Mouse (Mus musculus) layer of hippocampus, postnatal 36 days (tissue): Measurements from ENCODE around the gene Add1. TPM values are rescaled to one million over a fixed set of nuclear protein-coding genes. Genes with fewer than 3 reads are reported as not detected.

Source experiments
- DNase-seq, 2 experiments: peaks; one replicate each; pipeline ENCODE4 v3.0.0; 2022
- total RNA-seq, 2 experiments: library from RNA; stranded (reverse); gene quantifications; 2 replicates each; pipeline ENCODE4 v1.2.3; 2021

Add1 gene
- total RNA-seq: 100 to 1,000 TPM; 441 to 450 TPM

DNA sequence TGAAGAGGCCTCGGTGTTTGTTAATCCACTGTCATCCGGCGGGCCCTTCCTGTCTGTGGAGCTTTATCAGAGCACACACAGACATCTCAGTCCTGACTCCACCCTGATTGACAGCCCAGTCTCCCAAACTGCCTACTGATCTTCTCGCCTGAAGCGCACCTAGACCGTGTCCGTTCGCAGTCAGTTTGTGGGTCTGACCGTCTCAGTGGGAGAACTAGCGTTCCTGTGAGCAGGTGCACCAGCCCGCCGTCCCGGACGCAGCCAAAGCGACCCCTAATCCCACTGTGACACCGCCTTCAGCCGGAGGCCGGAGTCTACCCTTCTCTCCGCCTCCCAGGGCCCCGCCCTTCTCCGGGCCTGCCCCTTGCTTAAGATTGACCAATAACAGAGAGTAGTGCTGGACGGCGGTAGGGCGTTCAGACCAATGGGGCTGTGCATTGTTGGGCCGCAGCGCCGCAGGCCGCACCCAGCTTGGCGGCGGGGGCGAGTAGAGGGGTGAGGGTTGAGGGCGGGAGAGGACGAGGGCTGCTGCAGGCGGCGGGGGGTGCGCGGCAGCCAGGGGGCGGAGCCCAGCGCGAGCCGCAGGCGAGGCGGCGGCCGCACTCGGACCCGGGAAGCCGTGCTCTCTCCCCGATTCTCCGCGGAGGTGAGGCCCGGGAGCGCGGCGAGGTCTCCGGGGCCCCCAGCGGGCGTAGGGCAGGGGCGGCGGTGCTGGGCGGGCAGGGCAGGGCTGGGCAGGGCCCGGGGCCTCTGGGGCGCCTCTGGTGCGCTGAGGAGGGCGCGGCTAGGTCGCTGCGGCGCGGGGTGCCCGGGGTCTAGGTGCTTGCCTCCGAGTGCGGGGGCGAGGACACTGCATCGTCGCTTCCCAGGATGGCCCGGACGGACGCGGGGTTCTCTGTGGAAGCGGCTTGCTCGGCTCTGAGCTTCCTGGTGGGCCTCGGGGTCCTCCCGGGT, at the start of gene Add1:
Gene Add1, plus strand, starts transcription at position 397 of the 954 bp plus-strand sequence.
- peak; percentile 98 to 99 for DNase-seq

DNA sequence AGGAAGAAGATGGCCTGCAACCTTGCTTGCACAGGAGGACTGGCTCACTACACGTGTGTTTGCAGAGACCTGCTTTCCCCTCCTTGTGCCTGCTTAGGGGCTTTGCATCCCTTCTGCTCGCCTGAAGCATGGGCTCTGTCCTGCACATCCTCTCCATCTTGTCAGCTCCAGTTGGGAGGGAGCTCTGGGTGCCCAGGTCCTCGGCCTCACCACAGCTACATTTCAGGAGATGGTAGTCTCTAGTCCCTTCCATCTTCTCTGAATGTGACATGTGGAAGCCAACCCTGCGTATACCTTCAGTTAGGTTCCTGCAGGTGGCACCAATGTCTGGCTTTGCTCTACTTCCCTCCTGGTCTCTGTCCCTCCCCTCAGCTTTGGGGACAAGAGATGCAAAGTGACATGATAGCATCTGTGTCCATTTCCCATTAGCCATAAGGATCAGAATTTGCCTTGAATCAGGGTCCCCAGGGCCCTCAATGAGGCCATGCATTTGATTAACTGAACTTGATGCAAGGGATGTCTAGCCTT, 49.4 kb upstream of the Add1 start:
- no peak for DNase-seq

DNA sequence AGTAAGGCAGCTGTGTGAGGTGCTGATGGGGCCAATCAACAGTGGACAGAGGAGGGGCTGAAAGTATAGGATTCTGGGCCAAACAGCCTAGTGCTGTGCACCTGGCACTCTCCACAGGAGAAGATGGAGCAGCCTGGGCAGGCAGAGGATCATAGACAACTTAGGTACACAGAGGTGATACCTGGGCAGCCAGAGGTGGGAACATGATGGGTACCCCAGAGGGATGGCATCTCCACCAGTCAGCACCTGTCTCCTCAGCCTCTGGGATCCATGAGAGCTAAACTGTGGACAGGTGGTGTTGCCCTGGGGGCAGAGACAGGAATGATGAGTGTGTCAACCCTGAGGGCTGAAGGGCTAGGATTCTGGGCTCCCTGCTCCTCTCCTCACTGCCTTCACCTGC, 49.0 kb upstream of the Add1 start:
- no peak for DNase-seq

DNA sequence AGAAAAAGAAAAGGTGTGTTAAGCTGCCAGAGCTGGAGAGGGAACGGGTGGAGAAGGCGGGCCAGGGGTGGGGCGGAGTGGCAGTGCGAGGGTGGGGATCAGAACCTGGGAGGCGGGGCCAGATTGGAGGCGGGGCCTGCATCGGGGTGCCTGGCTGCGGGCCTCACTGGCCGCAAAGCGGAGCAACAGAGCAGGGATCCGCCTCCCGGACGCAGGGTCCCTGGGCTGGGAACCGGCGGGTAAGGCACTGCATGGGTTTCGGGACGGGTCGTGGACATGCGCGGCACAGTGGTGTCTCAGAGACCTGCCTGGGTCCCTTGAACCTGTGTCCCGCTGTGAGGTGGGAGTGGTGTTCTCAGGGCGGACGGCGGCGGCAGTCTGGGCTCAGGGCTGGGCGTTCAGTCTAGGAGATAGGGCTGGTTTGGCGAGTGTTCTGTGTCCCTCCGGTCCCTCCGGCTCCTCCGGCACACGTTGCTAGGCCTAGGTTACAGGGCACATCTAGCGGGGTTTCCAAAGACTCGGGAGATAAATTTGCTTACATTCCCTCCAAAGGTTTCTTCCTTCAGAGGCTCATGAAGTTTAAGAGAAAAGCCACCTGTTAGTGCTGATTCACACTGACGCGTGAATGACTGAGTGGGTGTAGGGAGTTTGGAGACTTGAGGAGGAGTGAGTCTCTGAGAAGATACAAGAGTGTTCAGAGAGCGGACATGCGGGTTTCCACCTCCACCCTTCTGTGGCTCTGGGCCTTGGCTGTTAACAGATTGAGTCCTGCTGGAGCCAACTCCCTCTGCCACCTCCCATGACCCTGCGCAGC, 47.6 kb upstream of the Add1 start, which contains the start of gene Sh3bp2:
Gene Sh3bp2, plus strand, starts transcription at position 176 of the 814 bp plus-strand sequence.
- DNase-seq: peak; percentile 85 to 86

DNA sequence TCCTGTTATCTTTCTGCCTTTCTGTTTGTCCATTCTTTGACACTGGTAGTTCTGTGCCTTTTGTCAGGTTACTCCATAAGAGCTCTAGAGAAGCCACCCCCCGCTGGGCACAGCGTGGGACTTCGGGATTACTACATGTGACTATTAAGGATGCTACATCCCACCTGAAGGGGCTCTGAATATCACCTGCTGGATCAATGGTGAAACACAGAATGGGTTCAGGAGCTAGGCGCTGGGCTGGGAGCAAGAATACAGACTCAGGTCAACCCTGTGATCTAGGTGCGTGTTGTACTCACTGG, 47.0 kb upstream of the Add1 start:
- no peak for DNase-seq

DNA sequence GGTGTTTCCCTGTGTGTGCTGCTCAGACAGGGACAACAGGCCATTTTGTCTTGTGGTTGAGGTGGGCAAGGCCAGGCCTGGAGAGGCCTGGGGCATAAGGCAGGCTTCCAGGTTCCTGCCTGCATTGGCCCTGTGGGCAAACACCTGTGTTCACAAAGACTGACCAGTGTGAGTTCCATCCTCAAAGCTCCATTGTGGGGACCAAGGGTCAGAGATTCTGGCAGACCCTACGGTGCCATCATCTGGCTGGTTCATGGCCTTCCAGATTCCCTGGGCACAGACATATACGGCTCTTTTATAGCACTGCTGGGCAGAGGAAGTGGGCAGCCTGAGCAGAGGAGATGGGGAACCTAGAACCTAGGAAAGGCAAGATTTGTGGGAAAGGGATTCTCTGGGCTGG, 46.1 kb upstream of the Add1 start:
- no peak for DNase-seq

DNA sequence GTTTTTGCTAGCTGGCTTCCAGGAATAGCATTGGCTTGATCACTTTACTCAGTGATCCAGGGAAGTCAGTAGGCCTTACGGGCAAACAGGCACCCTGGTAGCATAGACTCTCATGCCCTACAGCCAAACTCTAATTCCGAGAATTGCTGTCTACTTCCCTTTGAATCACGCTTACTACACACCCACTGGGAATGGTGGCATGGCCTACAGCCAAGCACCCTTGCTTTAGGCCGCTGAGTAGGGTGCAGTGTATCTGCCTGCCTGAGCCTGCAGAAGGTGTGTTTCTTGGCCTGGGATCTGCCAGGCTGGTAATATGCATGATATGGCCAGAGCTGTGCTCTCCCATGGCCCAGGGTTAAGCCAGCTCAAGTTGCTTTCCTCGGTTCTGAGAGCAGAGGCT, 44.7 kb upstream of the Add1 start:
- DNase-seq: no peak

DNA sequence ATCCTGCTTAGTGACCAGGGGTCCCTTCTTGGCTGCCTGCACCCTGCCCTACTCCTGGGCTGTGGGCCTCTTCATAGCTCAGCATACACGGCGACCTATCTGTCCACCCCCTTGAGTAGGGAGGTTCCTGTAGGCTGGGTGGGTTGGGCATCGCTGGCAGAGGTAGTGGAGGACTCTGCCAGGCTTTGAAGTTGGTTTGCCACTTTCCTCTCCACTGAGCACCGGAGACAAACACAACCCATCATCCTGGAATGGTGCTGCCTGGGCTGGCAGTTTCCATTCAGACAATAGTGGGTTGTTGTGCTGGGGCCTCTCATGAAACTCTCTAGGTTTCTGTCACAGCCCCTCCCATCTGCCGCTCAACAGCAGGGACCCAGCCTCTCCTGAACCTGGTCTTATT, 43.3 kb upstream of the Add1 start:
- DNase-seq: no peak

DNA sequence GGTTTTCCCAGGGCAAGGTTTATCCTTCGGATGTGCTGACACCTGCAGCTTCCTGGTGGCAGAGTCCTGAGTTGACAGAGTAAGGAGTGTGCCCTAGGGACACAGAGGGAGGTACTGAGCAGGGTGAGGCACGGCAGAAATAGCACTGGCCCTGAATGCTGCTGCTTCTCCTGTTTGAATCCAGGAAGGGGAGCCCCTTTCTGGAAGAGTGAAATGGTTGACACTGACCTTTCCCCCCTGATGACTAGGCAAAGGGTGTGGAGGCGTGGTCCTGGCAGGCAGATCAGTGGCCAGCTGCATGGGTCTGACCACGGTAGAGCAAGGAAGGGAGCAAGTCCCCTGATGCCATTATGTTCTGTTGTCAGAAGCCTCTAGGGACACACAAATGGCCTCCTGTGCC, 42.8 kb upstream of the Add1 start:
- DNase-seq: no peak

DNA sequence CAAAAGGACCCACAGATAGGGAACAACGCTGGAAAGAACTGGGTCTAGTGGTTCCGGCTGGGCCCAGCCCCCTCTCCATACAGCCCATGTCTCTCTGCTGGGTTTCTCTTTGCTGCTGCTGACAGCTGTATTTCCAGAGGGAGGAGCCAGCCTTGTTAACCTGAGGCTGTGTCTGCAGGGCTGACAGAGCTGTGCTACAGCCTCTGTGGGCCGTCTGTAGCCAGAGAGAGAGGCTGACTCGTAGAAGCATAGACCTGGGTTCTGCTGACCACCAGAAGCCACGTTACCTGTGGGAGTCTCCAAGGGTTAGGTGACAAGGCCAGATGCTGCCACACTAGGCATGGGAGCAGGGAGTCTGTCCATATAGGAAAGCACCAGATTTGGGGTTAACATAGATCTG, 40.4 kb upstream of the Add1 start:
- DNase-seq: no peak

DNA sequence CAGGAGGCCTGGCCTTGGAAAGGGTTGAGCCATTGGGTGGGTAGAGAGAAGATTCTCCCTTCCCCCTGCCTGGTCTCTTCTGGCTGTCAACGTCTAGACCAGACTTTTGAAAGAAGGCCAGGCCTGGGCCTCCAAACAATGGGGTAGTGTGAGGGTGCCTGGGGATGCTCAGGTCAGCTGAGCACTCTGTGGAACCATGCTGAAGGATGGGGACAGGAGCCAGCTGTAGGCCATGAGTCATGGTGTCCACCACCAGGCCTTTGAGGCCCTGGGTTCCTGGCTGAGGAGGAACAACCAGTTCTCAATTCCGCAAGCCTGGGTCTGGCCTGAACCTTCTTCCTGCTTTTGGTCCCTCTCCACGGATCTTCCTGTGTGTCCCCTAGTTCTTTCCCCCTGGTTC, 39.6 kb upstream of the Add1 start:
- peak in 1 of 2 experiments; percentile 44 for DNase-seq

DNA sequence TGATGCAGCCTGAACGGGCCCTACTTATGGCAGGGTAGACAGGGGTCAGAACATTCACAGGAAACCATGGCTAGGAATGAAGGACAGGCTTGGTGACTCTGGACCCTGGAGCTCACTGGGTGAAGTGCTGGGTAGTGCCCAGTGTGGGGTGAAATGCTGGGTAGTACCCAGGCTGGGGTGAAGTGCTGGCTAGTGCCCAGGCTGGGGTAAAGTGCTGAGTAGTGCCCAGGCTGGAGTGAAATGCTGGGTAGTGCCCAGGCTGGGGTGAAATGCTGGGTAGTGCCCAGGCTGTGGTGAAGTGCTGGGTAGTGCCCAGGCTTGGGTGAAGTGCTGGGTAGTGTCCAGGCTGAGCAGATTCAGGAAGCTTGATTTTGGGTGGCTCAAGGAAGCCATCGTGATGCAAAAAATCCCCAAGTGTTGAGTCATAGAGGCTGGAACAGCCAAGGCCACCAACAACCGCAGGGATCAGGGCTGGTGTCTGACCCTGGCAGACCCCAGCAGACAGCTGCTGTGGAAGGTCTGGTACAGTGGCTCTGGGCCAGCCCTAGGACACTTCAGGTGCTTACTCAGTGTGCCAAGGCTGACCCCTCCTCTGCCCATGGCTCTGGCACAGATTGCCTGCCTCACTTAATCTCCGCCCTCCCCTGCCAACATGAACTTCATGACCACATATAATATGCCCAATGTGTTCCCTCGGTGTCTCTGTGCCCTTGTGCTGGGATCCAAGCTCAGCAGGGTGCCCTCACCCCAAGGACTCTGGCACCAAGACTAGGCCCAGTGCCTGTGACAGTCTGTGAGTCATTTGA, 38.5 kb upstream of the Add1 start:
- DNase-seq: no peak

DNA sequence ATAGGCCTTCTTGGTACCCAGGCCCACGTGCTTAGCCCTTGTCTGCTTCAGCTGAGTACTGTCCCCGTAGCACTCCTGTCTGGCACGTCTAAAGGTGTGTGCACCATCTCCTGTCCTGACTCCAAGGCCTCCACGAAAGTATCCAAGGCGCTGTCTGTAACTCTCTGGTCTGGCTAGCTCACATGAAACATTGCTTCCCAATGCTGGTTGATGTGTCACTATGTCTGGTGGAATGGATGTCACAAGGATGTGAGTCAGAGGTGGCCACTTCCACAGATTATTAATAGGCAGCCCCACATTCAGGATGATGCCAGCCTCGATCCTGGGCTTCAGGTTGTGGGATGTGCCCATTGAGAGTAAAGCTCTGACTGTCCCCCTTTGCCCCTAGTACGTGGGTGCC, 37.6 kb upstream of the Add1 start:
- no peak for DNase-seq

DNA sequence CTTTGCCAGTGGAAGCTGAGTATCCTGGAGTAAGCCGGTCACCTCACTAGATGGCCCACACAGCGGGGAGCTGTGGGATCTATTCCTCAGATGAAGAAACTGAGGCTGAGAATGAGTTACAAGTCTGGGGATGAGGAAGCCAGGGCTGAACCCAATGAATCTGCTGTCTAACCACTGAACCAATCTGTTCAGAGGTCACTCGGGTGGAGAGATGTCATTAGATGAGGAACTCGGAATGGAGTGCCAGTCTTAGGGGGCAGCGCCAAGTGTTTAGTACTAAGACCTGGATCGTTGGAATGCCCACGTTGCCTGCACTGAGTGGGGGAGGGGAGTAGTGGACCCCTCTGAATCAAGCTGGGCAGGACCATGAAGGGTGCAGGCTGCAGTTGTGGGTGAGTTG, 35.4 kb upstream of the Add1 start:
- no peak for DNase-seq

DNA sequence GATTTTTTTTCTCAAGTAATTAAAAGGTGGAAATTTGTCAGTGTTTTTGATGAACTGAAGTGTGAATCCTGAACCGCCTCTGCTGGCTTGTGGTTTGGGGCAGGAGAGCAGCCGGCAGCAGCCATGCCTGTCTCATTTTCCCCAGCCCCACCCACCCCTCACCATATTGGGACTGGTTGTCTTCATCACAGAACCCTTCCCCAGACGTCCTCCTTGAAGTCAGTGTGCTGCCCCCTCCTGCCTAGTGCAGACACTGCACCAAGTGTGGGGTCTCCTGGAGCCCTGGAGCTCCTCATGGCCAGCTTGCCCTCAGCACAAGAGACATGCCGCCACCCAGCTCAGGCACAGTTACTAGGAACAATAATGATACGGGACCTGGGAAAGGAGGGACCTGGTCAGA, 34.9 kb upstream of the Add1 start:
- DNase-seq: no peak

DNA sequence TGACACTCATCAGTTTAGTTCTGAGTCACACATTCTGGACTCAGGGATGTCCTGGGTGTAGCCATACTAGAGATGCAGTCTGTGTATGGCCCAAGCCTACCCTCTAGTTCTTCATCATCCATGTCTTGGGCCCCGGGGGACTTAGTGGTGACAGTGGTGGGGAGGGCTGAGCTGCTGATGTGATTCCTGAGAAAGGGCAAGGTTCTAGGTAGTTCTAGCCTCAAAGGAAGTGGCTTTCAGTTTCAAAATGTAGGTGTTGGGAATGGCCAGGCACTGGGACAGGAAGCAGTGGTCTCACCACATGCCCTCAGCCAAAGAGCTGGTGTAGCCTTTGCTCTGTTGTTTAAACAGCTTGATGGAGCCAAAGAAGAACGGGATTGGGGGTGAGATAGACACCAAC, 34.3 kb upstream of the Add1 start:
- DNase-seq: no peak

DNA sequence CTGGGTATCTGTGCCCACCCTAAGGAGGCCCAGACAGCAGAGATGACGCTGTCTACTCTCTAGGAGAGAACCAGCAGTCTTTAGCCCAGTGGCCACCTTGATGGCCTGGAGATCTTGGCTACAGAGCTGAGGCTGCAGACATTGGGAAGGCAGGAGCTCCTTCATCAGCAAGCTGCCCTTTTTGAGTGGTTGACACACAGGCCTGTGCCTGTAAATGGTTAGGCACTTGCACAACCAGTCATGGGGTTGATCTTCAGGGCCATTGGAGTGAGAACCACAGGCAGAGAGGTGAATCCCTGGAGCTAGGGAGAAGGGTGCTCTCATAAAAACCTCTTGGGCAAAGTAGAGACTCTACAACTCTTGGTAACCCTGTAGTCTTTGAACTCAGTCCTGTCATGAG, 31.3 kb upstream of the Add1 start:
- DNase-seq: no peak

DNA sequence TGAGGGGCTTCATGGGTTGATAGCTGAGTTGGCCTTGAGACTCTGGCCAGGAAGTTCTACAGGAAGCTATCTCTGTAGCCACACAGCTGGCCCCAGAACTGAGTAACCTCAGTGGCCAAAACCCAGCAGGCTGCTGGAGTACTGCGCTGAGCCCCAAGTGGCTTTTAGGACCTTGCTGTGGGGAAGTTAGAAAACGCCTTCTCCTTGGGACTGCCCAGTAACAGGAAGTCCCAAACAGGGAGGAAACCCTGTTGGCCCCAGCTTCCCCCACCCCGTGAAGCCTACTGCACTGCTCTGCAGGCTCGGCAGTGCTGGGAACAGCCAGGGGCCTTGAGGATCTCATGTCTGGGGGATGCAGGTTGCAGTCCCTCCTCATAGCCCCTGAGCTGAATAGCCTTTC, 30.4 kb upstream of the Add1 start:
- DNase-seq: no peak

DNA sequence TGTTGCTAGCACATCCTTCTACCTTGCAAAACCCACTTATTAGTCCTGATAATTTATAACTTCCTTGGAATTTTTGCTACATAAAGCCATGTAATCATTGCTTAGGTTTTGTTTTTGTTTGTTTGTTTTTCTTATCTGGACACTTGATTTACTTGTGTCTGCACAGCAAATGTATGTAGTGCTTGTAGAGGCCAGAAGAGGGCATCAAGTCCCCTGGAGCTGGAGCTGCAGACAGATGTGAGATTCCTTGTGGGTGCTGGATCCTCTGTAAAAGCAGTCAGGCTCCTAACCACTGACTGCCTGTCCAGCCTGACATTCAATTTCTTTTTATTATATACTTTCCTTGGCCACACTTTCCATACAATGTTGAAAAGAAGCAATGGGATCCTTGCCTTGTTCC, 26.1 kb upstream of the Add1 start:
- no peak for DNase-seq

DNA sequence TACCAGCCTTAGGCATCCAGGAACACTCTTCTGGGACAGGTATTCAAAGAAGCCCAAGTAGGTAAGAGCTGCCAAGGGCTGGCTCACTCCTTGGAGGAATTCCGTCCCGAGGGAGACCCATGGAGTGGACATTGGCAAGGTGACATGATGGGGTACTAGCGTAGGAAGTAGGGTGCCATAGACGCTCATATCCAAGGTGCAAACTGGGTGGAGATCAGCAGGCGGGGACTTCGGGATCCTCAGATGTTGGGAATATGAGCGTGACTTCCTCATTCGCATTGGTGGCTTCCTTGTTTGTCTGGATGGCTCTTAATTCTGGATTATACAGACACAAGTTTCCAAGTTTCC, 24.4 kb upstream of the Add1 start:
- DNase-seq: no peak

DNA sequence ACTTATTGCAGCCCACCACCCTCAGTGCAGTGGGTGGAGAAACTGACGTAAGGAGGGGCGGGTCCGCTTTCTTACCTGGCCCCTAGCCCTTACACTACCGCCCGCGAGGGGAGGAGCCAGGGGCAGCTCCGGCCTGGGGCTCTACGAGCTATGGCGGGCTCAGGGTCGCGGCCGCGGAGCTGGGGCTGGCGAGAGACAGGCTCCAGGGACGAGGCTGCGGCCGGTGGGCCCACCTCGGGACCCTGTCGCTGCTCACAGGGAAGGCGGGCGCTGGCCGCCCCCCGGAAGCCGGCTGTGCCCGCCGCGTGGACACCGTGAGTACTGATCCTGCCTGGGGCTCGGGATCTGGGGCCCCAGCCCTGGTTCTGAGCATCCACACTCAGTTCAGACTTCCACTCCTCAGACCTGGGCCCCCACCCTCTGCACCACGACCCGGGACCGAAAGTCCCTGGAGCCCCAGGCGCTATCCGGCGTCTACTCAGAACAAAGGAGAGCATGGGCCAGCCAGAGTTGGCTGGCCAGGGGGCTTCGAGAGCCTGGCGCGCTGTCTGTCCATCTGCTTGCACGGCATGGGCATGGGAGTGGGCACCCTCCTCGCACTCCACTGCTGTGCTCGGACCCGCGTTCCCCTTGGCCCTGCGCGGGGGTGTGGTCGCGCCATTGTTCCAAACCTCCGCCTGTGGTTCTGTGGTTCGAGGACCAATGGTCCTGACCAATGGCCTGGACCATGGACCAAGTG, 23.8 kb upstream of the Add1 start:
- no peak for DNase-seq

DNA sequence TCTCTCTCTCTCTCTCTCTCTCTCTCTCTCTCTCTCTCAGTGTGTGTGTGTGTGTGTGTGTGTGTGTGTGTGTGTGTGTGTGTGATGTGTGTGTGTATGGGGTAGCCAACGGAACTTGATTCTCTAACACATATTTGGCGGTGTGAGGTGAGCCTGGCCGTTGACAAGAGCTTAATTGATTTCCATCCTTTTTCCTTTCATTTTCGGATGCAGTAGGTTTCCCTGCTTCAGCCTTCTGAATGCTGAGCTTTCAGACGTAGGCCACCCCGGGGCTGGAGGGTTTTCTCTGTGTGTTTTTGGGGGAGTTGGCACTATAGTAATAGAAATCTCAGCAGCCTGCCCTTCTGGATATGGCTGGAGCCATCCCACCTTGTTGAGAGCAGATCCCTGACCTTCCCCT, 23.2 kb upstream of the Add1 start:
- no peak for DNase-seq
